Mouse (Mus musculus): Measurements from ENCODE around the gene Upf1.

The Upf1 gene

GRCm38 (mm10) chr8:70353194-70353817 is at the start of gene Upf1:
Gene Upf1, minus strand, starts transcription at chr8:70353278.
- DNase-seq, result peak; percentile 98 to 99

- DNase-seq, result no peak
These were observed 44.8 kb upstream of the Upf1 start for GRCm38 (mm10) chr8:70397611-70398563.

- DNase-seq, result no peak
These were observed 43.1 kb upstream of the Upf1 start for GRCm38 (mm10) chr8:70396184-70396583.

- peak in 1 of 2 experiments; percentile 38 for DNase-seq
These were observed 42.6 kb upstream of the Upf1 start for GRCm38 (mm10) chr8:70395649-70396048.

GRCm38 (mm10) chr8:70394269-70394998 is 41.4 kb upstream of the Upf1 start:
- no peak for DNase-seq

- no peak for DNase-seq
These were observed 40.0 kb upstream of the Upf1 start for GRCm38 (mm10) chr8:70393087-70393486.

- no peak for DNase-seq
These were observed 36.6 kb upstream of the Upf1 start for GRCm38 (mm10) chr8:70389678-70390077.

GRCm38 (mm10) chr8:70383287-70383686 is 30.2 kb upstream of the Upf1 start:
- peak; percentile 68 to 75 for DNase-seq

GRCm38 (mm10) chr8:70380069-70380468 is 27.0 kb upstream of the Upf1 start:
- no peak for DNase-seq

GRCm38 (mm10) chr8:70377049-70377448 is 24.0 kb upstream of the Upf1 start:
- no peak for DNase-seq

GRCm38 (mm10) chr8:70376275-70376741 is 23.2 kb upstream of the Upf1 start:
- DNase-seq, result peak in 1 of 2 experiments; percentile 46

- DNase-seq, result peak; percentile 27 to 41
These were observed 22.3 kb upstream of the Upf1 start for GRCm38 (mm10) chr8:70375212-70375859.

GRCm38 (mm10) chr8:70374318-70374927 is 21.3 kb upstream of the Upf1 start:
- peak; percentile 80 to 85 for DNase-seq

GRCm38 (mm10) chr8:70373397-70374317 is 20.6 kb upstream of the Upf1 start, which contains the start of gene Comp:
Gene Comp, plus strand, starts transcription at chr8:70373558.
- no peak for DNase-seq

- no peak for DNase-seq
These were observed 18.9 kb upstream of the Upf1 start for GRCm38 (mm10) chr8:70371951-70372350.

GRCm38 (mm10) chr8:70370476-70370875 is 17.4 kb upstream of the Upf1 start:
- no peak for DNase-seq

- no peak for DNase-seq
These were observed 13.5 kb upstream of the Upf1 start for GRCm38 (mm10) chr8:70366588-70366987.

- DNase-seq, result peak in 1 of 2 experiments; percentile 40
These were observed 11.0 kb upstream of the Upf1 start for GRCm38 (mm10) chr8:70364066-70364465.

- DNase-seq, result no peak
These were observed 8.5 kb upstream of the Upf1 start for GRCm38 (mm10) chr8:70361484-70362032.

- no peak for DNase-seq
These were observed 7.7 kb upstream of the Upf1 start for GRCm38 (mm10) chr8:70360769-70361168.

All from lung, adult 18-20 months (tissue).